Mouse (Mus musculus) Patski (cell line): Measurements from ENCODE around the gene Cpsf6. TPM values are rescaled to one million over a fixed set of nuclear protein-coding genes. Genes with fewer than 3 reads are reported as not detected.
A peak's percentile ranks its signal among the peaks of the same experiment; 100 is the strongest.

Experiments used
- ATAC-seq: fragments of 100-300 bp; one replicate; pipeline ENCODE4 v1.8.0; 2021
- CTCF ChIA-PET: fragments of 350-600 bp; sonication (Branson Sonifier 250); formaldehyde crosslinking; loops from one replicate; lab custom pipeline; 2022; ENCODE audit warnings: inconsistent platforms; lab: Charles Lee
- POLR2A ChIA-PET: fragments of 350-600 bp; sonication (Branson Sonifier 250); formaldehyde crosslinking; loops from one replicate; lab custom pipeline; 2022; ENCODE audit warnings: antibody characterized with exemption, inconsistent platforms; lab: Charles Lee
- DNase-seq: peaks from one replicate; pipeline ENCODE4 v3.0.0-alpha.2; 2011; ENCODE audit warnings: low read depth, low spot score
- H3K27me3 ChIP-seq: fragments of 371-371 bp; one replicate; pipeline ENCODE4 v1.5.1; 2021
- CTCF ChIP-seq: fragments of 100-300 bp; IDR thresholded peaks from one replicate; pipeline ENCODE4 v1.5.1; 2021
- in situ Hi-C: fragments of 300-500 bp; cut with MboI; formaldehyde crosslinking; loops from 3 replicates; pipeline ENCODE4 v1.11.1; 2018; ENCODE audit warnings: low pct_unique_long_range_greater_than_20kb, mixed read lengths
- polyA plus RNA-seq: library from polyadenylated mRNA; unstranded; gene quantifications from one replicate; pipeline ENCODE4 v1.2.3, GENCODE M21; 2021

Gene Cpsf6
- polyA plus RNA-seq, 1 experiment from 2014 or later = 75.0 TPM

DNA sequence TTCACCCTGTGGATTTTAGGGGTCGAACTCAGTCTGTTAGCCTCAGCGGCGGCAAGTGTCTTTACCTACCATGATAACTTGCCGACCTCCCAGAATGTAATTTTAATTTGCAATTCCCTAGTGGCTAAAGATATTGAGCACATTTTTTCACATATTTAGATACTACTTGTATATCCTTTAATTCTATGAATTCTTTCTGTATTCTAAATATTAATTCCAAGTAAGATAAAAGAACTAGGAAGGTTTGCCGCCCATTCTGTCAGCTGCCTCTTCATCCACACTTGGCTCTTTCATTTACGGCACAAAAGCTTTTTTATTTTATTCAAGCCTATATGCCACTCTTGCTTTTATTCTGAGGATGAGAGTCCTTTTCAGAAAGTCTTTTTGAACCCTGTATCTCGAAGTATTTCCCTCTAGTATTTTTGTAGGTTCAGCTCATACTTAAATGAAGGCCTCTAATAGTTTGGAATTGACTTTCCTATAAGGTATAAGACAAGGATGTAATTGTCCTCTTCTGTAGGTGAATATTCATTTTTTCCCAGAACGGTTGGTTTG lies 3.3 kb upstream of the Cpsf6 start:
- in situ Hi-C loops = no loop called here
- no peak for DNase-seq
- peaks cover 2% of the 10 kb centered on the region for H3K27me3 ChIP-seq
- ChIA-PET POLR2A (no interaction called here), CTCF (no interaction called here)
- no peak for ATAC-seq
- no peak for TF ChIP-seq CTCF

DNA sequence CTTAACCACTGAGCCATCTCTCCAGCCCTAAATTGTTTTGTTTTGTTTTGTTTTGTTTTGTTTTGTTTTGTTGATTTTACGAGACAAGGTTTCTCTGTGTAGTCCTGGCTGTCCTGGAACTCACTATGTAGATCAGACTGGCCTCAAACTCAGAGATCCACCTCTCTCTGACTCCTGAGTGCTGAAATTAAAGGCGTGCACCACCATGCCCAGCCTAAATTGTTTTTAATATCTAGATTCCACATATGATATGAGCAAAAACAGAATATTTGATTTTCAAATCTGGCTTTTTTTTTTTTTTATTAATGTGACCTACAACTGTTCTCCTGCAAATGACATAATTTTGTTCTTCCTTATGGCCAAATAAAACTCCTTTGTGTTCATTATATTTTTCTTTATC lies 2.3 kb upstream of the Cpsf6 start:
- in situ Hi-C loops = no loop called here
- TF ChIP-seq CTCF = no peak
- H3K27me3 ChIP-seq = no peaks in the 10 kb centered on the region
- ATAC-seq (no peak), DNase-seq (no peak)
- ChIA-PET POLR2A (no interaction called here), CTCF (no interaction called here)

DNA sequence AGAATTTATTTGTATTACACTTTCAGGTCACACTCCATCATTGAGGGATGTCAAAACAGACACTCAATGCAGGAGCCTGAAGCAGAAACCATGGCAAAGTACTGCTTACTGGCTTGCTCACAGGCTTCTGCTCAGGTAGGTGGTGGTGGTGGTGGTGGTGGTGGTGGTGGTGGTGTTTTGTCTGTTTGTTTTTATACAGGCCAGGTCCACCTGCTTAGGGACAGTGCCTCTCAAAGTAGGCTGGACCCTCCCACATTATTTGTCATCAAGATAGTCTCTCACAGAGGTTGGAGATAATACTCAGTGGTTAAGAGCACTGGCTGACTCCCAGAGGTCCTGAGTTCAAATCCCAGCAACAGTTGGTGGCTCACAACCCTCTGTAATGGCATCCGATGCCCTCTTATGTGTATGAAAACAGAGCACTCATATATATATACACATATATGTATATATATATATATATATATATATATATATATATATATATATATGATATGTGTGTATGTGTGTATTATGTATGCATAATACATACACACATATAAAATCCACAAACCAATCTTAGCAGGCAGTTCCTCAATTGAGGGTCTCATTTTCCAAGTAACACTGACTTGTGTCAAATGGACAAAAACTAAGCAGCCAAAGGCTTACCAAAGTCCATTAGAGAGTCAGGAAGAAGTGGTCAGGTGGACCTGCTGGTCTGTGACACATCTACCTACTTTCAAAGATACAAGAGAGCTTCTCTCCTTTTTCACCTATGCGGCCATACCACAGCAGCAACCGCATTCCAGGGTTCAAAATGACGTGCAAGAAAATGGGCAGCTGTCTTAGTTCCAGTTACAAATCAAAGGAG lies 1.1 kb upstream of the Cpsf6 start:
- ChIA-PET CTCF (no interaction called here), POLR2A (no interaction called here)
- ATAC-seq (no peak), DNase-seq (no peak)
- in situ Hi-C loops = no loop called here
- H3K27me3 ChIP-seq = no peaks in the 10 kb centered on the region
- TF ChIP-seq CTCF = no peak

DNA sequence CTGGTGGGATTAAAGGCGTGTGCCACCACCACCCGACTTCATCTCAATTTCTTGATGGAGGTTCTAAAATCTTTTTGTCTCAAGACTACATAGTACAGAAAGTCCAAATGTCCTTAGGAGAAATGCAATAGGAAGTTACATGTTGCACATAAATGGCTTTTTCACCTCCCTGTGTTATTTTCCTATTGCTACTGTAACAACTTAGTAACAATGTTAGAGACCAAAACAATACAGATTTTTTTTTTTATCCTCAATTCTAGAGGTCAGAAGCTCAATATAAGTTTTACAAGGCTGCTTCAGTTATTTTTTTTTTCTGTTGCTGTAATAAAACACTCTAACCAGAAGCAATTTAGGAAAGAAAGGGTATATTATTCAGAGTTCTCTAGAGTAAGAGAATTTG lies 374 bp downstream of the Cpsf6 start:
- no peak for TF ChIP-seq CTCF
- ChIA-PET CTCF (no interaction called here), POLR2A (no interaction called here)
- no peaks in the 10 kb centered on the region for H3K27me3 ChIP-seq
- in situ Hi-C loops = no loop called here
- ATAC-seq (no peak), DNase-seq (no peak)

DNA sequence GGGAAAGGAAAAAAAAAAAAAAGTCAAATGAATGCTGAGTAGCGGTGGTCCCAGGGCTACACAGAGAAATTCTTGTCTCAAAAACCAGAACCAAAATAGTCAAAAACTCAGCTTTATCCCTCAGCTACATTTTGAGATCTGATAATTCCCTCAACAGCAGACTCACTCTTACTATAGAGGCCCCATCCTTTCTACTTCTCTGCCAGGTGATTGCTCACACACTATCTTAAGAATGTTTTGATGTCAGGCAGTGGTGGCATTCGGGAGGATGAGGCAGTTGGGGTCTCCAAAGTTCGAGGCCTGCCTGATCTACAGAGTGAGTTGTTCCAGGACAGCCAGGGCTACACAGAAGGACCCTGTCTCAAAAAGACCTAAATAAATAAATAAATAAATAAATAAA lies 1.2 kb downstream of the Cpsf6 start:
- ATAC-seq (no peak), DNase-seq (no peak)
- CTCF ChIA-PET = no interaction called here
- TF ChIP-seq CTCF = no peak
- H3K27me3 ChIP-seq = no peaks in the 10 kb centered on the region
- in situ Hi-C loops = no loop called here
- POLR2A ChIA-PET = no interaction called here

DNA sequence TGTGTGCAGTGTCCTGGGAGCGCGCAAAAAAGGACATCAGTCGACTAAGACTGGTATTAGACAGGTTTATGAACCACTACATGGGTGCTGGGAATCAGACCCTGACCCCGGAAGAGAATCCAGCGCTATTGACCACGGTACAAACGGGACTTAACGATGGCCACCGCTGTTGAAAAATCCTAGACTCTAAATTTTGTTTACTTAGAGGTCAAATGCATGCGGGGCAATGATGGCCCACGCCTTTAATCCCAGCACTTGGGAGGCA lies 1.6 kb downstream of the Cpsf6 start:
- no peak for TF ChIP-seq CTCF
- H3K27me3 ChIP-seq = no peaks in the 10 kb centered on the region
- DNase-seq (no peak), ATAC-seq (no peak)
- ChIA-PET POLR2A (no interaction called here), CTCF (no interaction called here)
- in situ Hi-C loops = no loop called here

DNA sequence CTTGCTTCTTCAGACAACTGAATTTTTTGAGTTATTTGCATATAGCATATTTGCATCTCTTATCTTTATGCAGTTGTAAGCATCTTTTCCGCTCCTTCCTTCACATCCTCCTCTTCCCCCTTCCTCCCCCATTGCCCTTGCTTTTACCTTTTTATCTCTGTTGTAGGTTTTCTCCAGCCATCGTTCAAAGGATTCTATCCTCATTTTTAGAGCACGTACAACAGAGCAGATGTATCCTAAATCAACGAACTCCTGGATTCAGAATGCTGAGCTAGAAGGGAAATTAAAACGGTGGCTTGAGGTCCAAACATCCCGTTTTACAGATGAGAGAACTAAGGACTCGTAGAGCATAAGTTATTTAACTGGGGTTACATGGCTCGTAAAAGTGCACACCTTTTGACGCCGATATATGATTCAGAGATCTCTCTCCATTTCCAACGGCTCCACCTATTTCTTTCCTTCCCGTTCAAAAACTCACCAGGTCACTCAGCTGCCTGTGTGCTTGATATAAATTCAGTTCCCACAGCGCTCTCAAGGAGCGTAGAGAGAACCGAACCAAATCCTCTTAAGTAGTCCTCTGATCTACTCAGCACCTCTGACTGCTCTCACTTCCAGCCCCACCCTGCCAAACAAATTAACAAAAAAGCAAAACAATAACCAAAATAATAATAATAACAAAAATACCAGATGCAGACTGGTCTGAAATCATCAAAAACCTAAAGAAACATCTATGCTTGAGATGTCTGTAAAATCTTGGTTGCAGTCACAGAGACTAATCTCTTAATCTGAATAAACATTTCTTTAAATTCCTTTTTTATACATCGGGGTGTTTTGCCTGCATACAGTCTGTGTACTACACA lies 2.2 kb downstream of the Cpsf6 start:
- H3K27me3 ChIP-seq = no peaks in the 10 kb centered on the region
- DNase-seq = no peak
- TF ChIP-seq CTCF = no peak
- ATAC-seq = no peak
- ChIA-PET CTCF (no interaction called here), POLR2A (no interaction called here)
- in situ Hi-C loops = no loop called here

DNA sequence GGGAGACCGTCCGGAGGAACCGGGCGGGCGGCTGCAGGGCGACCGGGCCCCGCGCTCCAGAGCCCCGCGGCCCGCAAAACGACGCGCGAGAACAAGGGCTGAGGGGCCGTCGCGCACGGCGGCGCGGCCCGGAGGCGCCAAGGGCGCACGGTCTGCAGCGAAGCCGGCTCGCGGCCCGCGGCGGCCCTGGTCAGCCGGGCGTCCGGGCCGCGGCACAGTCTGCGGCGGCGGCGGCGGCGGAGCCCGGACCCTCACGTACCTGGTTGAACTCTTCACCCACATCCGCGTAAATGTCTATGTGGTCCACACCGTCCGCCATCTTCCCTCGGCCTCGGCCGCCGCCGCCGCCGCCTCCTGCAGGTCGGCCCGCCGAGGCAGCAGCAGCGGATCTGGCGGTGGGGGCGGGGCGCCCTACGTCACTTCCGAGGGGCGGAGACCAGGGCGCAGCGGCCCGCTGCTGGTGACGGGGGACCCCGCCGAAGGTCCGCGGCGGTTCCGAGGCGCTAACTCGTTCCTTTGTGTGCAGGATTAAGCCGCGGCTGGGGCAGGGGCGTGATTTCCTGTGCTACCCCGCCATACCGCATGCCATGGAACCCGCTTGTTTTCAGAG lies 3.1 kb downstream of the Cpsf6 start:
- no peak for TF ChIP-seq CTCF
- peak; percentile 96 for ATAC-seq
- CTCF ChIA-PET = no interaction called here
- peak; percentile 28 for DNase-seq
- POLR2A ChIA-PET = no interaction called here
- in situ Hi-C loops = no loop called here
- H3K27me3 ChIP-seq = no peaks in the 10 kb centered on the region

DNA sequence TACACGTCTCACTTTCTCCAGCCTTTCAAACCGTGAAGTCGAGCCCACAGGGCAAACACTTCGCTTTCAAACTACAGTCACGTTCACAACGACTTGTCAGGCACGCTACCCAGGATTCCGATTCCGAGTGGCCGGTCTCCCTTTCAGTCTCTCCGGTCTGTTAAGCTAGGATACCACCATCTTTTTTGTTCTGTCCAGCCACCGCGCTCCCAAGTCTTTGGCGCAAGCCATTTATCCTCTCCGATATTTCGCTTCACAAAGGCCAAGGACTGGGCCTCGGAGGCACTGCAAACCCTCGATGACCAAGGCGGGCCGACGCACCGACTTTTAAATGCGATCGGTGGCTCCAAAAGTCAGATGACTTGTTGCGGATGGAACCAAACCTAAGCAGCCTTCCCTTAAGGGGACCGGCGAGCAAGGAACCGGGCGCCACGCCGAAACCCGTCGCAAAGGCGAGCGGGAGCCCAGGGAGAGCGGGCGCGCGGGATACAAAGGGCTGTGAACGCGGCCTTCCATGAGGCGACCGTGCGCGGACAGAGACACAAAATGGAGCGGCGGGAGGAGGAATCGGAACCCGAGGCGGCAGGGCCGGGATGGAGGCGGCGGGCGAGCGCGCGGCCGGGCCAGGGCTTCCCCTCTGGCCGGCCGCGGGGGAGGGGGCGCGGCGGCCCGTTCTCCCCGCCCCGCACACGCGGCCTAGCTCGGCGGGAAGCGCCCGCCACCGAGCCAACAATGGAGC lies 3.8 kb downstream of the Cpsf6 start:
- in situ Hi-C loops = no loop called here
- ATAC-seq = peak; percentile 83
- ChIA-PET POLR2A (no interaction called here), CTCF (interaction anchor here (0.9 kb wide), 1 partner anchor 39 kb away, joined by 3 read pairs; no protein-coding TSS in a partner anchor)
- no peak for DNase-seq
- H3K27me3 ChIP-seq = no peaks in the 10 kb centered on the region
- TF ChIP-seq CTCF = no peak

DNA sequence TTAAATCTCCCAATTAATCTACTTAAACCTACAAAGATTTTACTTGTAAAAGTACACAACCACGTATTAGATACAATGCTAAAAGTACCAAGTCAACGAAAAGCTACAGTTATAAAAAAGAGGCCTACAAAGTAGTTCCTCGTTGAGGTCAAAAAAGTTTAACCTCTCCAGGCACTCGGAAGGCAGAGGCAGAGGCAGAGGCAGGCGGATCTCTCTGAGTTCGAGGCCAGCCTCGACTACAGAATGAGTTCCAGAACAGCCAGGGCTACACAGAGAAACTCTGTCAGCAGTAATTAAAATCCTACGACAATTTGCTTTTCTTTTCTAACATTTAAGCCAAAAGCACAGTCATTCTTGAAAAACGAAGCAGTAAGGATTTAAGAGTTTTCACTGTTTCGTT lies 4.7 kb downstream of the Cpsf6 start:
- ATAC-seq = no peak
- ChIA-PET CTCF (interaction anchor here (0.9 kb wide), 1 partner anchor 38 kb away, joined by 3 read pairs; no protein-coding TSS in a partner anchor), POLR2A (interaction anchor here (0.6 kb wide), 1 partner anchor 22 kb away, joined by 5 read pairs; no protein-coding TSS in a partner anchor)
- DNase-seq = no peak
- in situ Hi-C loops = no loop called here
- no peaks in the 10 kb centered on the region for H3K27me3 ChIP-seq
- no peak for TF ChIP-seq CTCF
